1 mouse cellular context compared by ENCODE assay signal in the genomic region with DNA sequence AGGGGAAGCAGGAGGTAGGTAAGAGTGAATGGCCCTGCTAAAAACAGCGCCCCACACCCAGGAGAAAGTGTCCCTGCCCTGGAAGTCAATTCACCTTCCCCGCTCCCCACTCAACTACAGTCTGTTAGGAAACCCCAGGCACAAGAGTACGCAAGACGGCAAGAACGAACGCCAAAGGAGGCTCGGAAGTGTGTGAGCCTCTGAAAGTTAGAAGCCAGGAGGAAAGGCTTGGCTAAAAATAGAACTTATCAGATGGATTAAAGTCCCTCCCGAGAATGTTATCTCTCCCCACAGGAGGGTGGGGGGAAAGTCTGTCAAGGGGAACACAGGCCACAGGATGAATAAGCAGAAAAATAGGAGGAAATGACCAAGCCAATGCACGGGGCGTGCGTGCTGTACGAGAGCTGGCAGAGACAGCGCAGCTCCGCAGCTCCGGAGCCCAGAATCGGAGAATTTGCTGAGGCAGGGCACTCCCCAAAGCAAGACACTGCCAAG.
TF ChIP-seq lines count a peak whose summit lies in the region.

No protein-coding gene starts in this region.

TF ChIP-seq in MEL, 35 proteins besides CTCF, POLR2A, EP300 and RAD21 (continued from another document):
- TF ChIP-seq UBTF (IDR thresholded peaks at IDR 0.05; ENCODE audit: borderline replicate concordance, insufficient read depth, low read depth, low read length) (0 out of 2 replicates have a peak, but pooled peaks have one; percentile 47), BHLHE40 (IDR thresholded peaks at IDR 0.05; ENCODE audit: borderline replicate concordance, low read depth, low read length) (peak; percentile 95), TBP (IDR thresholded peaks at IDR 0.05; ENCODE audit: low read depth, low read length) (0 out of 2 replicates have a peak, but pooled peaks have one; percentile 15), ELF1 (IDR thresholded peaks at IDR 0.05; ENCODE audit: low read depth, low read length) (peak; percentile 51; the same call in 1 of the 2 replicates), CHD2 (IDR thresholded peaks at IDR 0.05; ENCODE audit: low read length) (peak; percentile 53; the same call in 1 of the 2 replicates), CHD1 (IDR thresholded peaks at IDR 0.05; ENCODE audit: low read depth, low read length) (0 out of 2 replicates have a peak, but pooled peaks have one; percentile 48), RCOR1 (IDR thresholded peaks at IDR 0.05; ENCODE audit: low read depth, low read length) (peak; percentile 89), HCFC1 (IDR thresholded peaks at IDR 0.05; ENCODE audit: low read depth, low read length) (peak; percentile 57; the same call in 1 of the 2 replicates), USF1 (IDR thresholded peaks at IDR 0.05; ENCODE audit: low read depth, low read length) (peak; percentile 35; the same call in 1 of the 2 replicates), E2F4 (IDR thresholded peaks at IDR 0.05; ENCODE audit: borderline replicate concordance, low read depth, low read length) (0 out of 2 replicates have a peak, but pooled peaks have one; percentile 34), JUND (IDR thresholded peaks at IDR 0.05; ENCODE audit: low read depth, low read length) (peak; percentile 55; the same call in 1 of the 2 replicates), ETS1 (IDR thresholded peaks at IDR 0.05; ENCODE audit: low read depth, low read length) (peak; percentile 99)
